Mouse (Mus musculus) megakaryocyte, embryonic 14.5 days (primary cell): ENCODE measurements around the gene Ntm.

Source experiments
- FLI1 ChIP-seq: IDR thresholded peaks from 2 replicates; pipeline ENCODE4 v1.6.1; 2012; ENCODE audit warnings: low read length, inconsistent platforms, mixed read lengths
- GATA1 ChIP-seq: IDR thresholded peaks from 3 replicates; pipeline ENCODE4 v1.6.1; 2012; ENCODE audit warnings: mixed read lengths, low read length, inconsistent platforms, borderline replicate concordance

GRCm38 (mm10) chr9:29585746-29586380 lies 377.1 kb downstream of the Ntm start:
- TF ChIP-seq FLI1 (no peak), GATA1 (no peak)
